Mouse (Mus musculus): Measurements from ENCODE around the gene Xpo4.
"Not testable (repeated sequence)": the region's sequence is repeated elsewhere in the genome, so short reads cannot be mapped to it uniquely, and the experiment has no call there.

Gene Xpo4

GRCm38 (mm10) chr14:57664822-57665627 lies at the start of gene Xpo4:
Gene Xpo4 (minus strand): TSS chr14:57665430.
- peak; percentile 83 for DNase-seq (ENCODE audit: low spot score)

GRCm38 (mm10) chr14:57712884-57713283 lies 47.7 kb upstream of the Xpo4 start:
- no peak for DNase-seq (ENCODE audit: low spot score)

GRCm38 (mm10) chr14:57711059-57711458 lies 45.8 kb upstream of the Xpo4 start:
- no peak for DNase-seq (ENCODE audit: low spot score)

- DNase-seq (ENCODE audit: low spot score), result no peak
These were observed 43.9 kb upstream of the Xpo4 start for GRCm38 (mm10) chr14:57709171-57709570.

GRCm38 (mm10) chr14:57708580-57708979 lies 43.4 kb upstream of the Xpo4 start:
- no peak for DNase-seq (ENCODE audit: low spot score)

- no peak for DNase-seq (ENCODE audit: low spot score)
These were observed 42.1 kb upstream of the Xpo4 start for GRCm38 (mm10) chr14:57707100-57707893.

- no peak for DNase-seq (ENCODE audit: low spot score)
These were observed 41.5 kb upstream of the Xpo4 start for GRCm38 (mm10) chr14:57706760-57707099.

- no peak for DNase-seq (ENCODE audit: low spot score)
These were observed 40.5 kb upstream of the Xpo4 start for GRCm38 (mm10) chr14:57705759-57706158.

- no peak for DNase-seq (ENCODE audit: low spot score)
These were observed 39.8 kb upstream of the Xpo4 start for GRCm38 (mm10) chr14:57705075-57705474.

- no peak for DNase-seq (ENCODE audit: low spot score)
These were observed 36.8 kb upstream of the Xpo4 start for GRCm38 (mm10) chr14:57701915-57702477.

- DNase-seq (ENCODE audit: low spot score), result no peak
These were observed 34.3 kb upstream of the Xpo4 start for GRCm38 (mm10) chr14:57699461-57699970.

GRCm38 (mm10) chr14:57699016-57699415 lies 33.8 kb upstream of the Xpo4 start:
- no peak for DNase-seq (ENCODE audit: low spot score)

GRCm38 (mm10) chr14:57696066-57696465 lies 30.8 kb upstream of the Xpo4 start:
- no peak for DNase-seq (ENCODE audit: low spot score)

- no peak for DNase-seq (ENCODE audit: low spot score)
These were observed 30.3 kb upstream of the Xpo4 start for GRCm38 (mm10) chr14:57695550-57695949.

- no peak for DNase-seq (ENCODE audit: low spot score)
These were observed 29.0 kb upstream of the Xpo4 start for GRCm38 (mm10) chr14:57694246-57694645.

- no peak for DNase-seq (ENCODE audit: low spot score)
These were observed 27.4 kb upstream of the Xpo4 start for GRCm38 (mm10) chr14:57692517-57693130.

GRCm38 (mm10) chr14:57691316-57691715 lies 26.1 kb upstream of the Xpo4 start:
- DNase-seq (ENCODE audit: low spot score), result no peak

GRCm38 (mm10) chr14:57690681-57691080 lies 25.5 kb upstream of the Xpo4 start:
- no peak for DNase-seq (ENCODE audit: low spot score)

- DNase-seq (ENCODE audit: low spot score), result not testable (repeated sequence)
These were observed 22.8 kb upstream of the Xpo4 start for GRCm38 (mm10) chr14:57688066-57688465.

- no peak for DNase-seq (ENCODE audit: low spot score)
These were observed 22.2 kb upstream of the Xpo4 start for GRCm38 (mm10) chr14:57687441-57687840.

GRCm38 (mm10) chr14:57686647-57687046 lies 21.4 kb upstream of the Xpo4 start:
- DNase-seq (ENCODE audit: low spot score), result no peak

- peak; percentile 59 for DNase-seq (ENCODE audit: low spot score)
These were observed 19.3 kb upstream of the Xpo4 start for GRCm38 (mm10) chr14:57684579-57684978.
